Mouse (Mus musculus) lung, adult 18-20 months (tissue): ENCODE measurements at regions not wholly inside any gene's neighbourhood (a gene's known extent, or its start where the extent isn't known, plus 50 kb on each side); places are given as distances from the start of the nearest gene placed in this dataset.

ENCODE experiments used
- DNase-seq, 2 experiments: peaks; one replicate each; pipeline ENCODE4 v3.0.0; 2022; ENCODE audit warnings: mixed read lengths in 2 of 2

- peak; percentile 16 to 33 for DNase-seq
These were observed 137.0 kb upstream of the Irs2 start for GRCm38 (mm10) chr8:11145251-11145650.

- no peak for DNase-seq
These were observed 132.3 kb upstream of the Irs2 start for GRCm38 (mm10) chr8:11140566-11140965.

GRCm38 (mm10) chr8:11139294-11139693 lies 131.0 kb upstream of the Irs2 start:
- no peak for DNase-seq

- DNase-seq, result no peak
These were observed 130.2 kb upstream of the Irs2 start for GRCm38 (mm10) chr8:11138302-11139020.

- DNase-seq, result no peak
These were observed 128.3 kb upstream of the Irs2 start for GRCm38 (mm10) chr8:11136566-11136965.

- DNase-seq, result no peak
These were observed 126.9 kb upstream of the Irs2 start for GRCm38 (mm10) chr8:11135135-11135534.

GRCm38 (mm10) chr8:11134562-11134961 lies 126.3 kb upstream of the Irs2 start:
- DNase-seq, result no peak

GRCm38 (mm10) chr8:11119030-11119634 lies 110.9 kb upstream of the Irs2 start:
- DNase-seq, result no peak

GRCm38 (mm10) chr8:11116534-11116933 lies 108.3 kb upstream of the Irs2 start:
- no peak for DNase-seq

- no peak for DNase-seq
These were observed 107.0 kb upstream of the Irs2 start for GRCm38 (mm10) chr8:11115210-11115609.

- no peak for DNase-seq
These were observed 106.3 kb upstream of the Irs2 start for GRCm38 (mm10) chr8:11114531-11114930.

- peak; percentile 18 to 44 for DNase-seq
These were observed 104.8 kb upstream of the Irs2 start for GRCm38 (mm10) chr8:11112908-11113532.

- DNase-seq, result no peak
These were observed 103.7 kb upstream of the Irs2 start for GRCm38 (mm10) chr8:11111987-11112386.

- no peak for DNase-seq
These were observed 99.2 kb upstream of the Irs2 start for GRCm38 (mm10) chr8:11107435-11107834.

- DNase-seq, result no peak
These were observed 98.8 kb upstream of the Irs2 start for GRCm38 (mm10) chr8:11107021-11107420.

GRCm38 (mm10) chr8:11103745-11104607 lies 95.7 kb upstream of the Irs2 start:
- DNase-seq, result no peak

GRCm38 (mm10) chr8:11100310-11100709 lies 92.1 kb upstream of the Irs2 start:
- DNase-seq, result peak in 1 of 2 experiments; percentile 48

GRCm38 (mm10) chr8:11099591-11099855 lies 91.3 kb upstream of the Irs2 start:
- no peak for DNase-seq

- peak in 1 of 2 experiments; percentile 44 for DNase-seq
These were observed 90.7 kb upstream of the Irs2 start for GRCm38 (mm10) chr8:11098790-11099590.

- DNase-seq, result peak; percentile 88 to 91
These were observed 90.0 kb upstream of the Irs2 start for GRCm38 (mm10) chr8:11098228-11098778.

GRCm38 (mm10) chr8:11097813-11098212 lies 89.6 kb upstream of the Irs2 start:
- DNase-seq, result no peak

- no peak for DNase-seq
These were observed 86.3 kb upstream of the Irs2 start for GRCm38 (mm10) chr8:11094516-11094915.
